Mouse (Mus musculus) heart, adult 2 months (tissue): ENCODE data around the gene Zfp131. TPM values are rescaled to one million over a fixed set of nuclear protein-coding genes. Genes with fewer than 3 reads are reported as not detected.
"Not testable (repeated sequence)": the region's sequence is repeated elsewhere in the genome, so short reads cannot be mapped to it uniquely, and the experiment has no call there.

Experiments
- DNase-seq, 2 experiments: peaks; one replicate each; pipeline ENCODE4 v3.0.0; 2021
- H3K27ac ChIP-seq: fragments of 200-600 bp; 2 replicates; pipeline ENCODE4 v1.8.1; 2022
- H3K27me3 ChIP-seq: fragments of 200-500 bp; 2 replicates; pipeline ENCODE4 v1.6.1; 2012; ENCODE audit warnings: mild to moderate bottlenecking, low read length, inconsistent platforms, mixed read lengths; ENCODE audit not compliant: control insufficient read depth, insufficient read depth
- H3K36me3 ChIP-seq: fragments of 200-500 bp; 2 replicates; pipeline ENCODE4 v1.6.1; 2012; ENCODE audit warnings: low read length, inconsistent platforms; ENCODE audit not compliant: control insufficient read depth, insufficient read depth
- H3K4me1 ChIP-seq: fragments of 200-500 bp; 2 replicates; pipeline ENCODE4 v1.6.1; 2011; ENCODE audit warnings: low read length; ENCODE audit not compliant: control insufficient read depth, insufficient read depth
- H3K4me3 ChIP-seq: fragments of 200-600 bp; 2 replicates; pipeline ENCODE4 v1.8.1; 2022
- H3K79me2 ChIP-seq: fragments of 200-500 bp; replicated peaks from 2 replicates; pipeline ENCODE4 v1.6.1; 2012; ENCODE audit warnings: mild to moderate bottlenecking, inconsistent platforms, low read length, moderate library complexity, mixed read lengths; ENCODE audit not compliant: control insufficient read depth, insufficient read depth
- H3K9ac ChIP-seq: fragments of 200-500 bp; 2 replicates; pipeline ENCODE4 v1.6.1; 2012; ENCODE audit warnings: low read depth, mild to moderate bottlenecking, control low read depth, inconsistent platforms, low read length, mixed read lengths
- CTCF ChIP-seq: fragments of 200-600 bp; IDR thresholded peaks from 2 replicates; pipeline ENCODE4 v1.8.1; 2022; ENCODE audit warnings: antibody characterized with exemption, mild to moderate bottlenecking, moderate library complexity
- EP300 ChIP-seq: fragments of 200-500 bp; IDR thresholded peaks from 2 replicates; pipeline ENCODE4 v1.6.1; 2011; ENCODE audit warnings: low read depth, low read length, control low read depth; ENCODE audit not compliant: insufficient read depth
- POLR2A ChIP-seq: fragments of 200-500 bp; IDR thresholded peaks from 2 replicates; pipeline ENCODE4 v1.6.1; 2011; ENCODE audit warnings: mild to moderate bottlenecking, low read depth, low read length, control low read depth; ENCODE audit not compliant: insufficient read depth
- WGBS: fragments of 180-500 bp; shearing (Covaris S2); methylation state at CpG from one replicate; pipeline ENCODE4 v1.1.7; 2018; 5-methylcytosine and 5-hydroxymethylcytosine counted together
- intact Hi-C: fragments of 180-260 bp; cut with DNase I; formaldehyde crosslinking; loops from one replicate; pipeline ENCODE4 v1.15.1; 2025
- long read RNA-seq: library from polyadenylated mRNA; stranded (forward); transcript quantifications from one replicate; pipeline ENCODE4 v2.0.0, GENCODE M21; 2021
- polyA plus RNA-seq: library from polyadenylated mRNA; depleted of rRNA; stranded (reverse); fragments of >200 nt; gene quantifications from 2 replicates; pipeline ENCODE4 v1.2.3, GENCODE M21; 2012; rRNA removed
- total RNA-seq, 2 experiments: library from RNA; stranded (reverse); gene quantifications; 2 replicates each; pipeline ENCODE4 v1.2.3; 2021

Zfp131 gene
- total RNA-seq, result 10 to 100 TPM; 18.4 to 18.7 TPM
- polyA plus RNA-seq, result 5.0 and 7.3 TPM in 2 replicates
- long read RNA-seq, partial matches to known transcripts, result 7 of 18 reads
- long read RNA-seq, other reads (novel, unspliced or antisense), result 9 of 18 reads

- intact Hi-C loops, result loop anchor here (2.0 to 5.0 kb wide), 2 partner anchors 34 to 100 kb away; partner anchors contain the start of genes Hmgcs1 and Nim1k
- Histone ChIP-seq H3K27me3 (no peaks in the 10 kb centered on the region), H3K27ac (peak within 1 kb of the TSS; percentile 99), H3K79me2 (no peaks in the 10 kb centered on the region), H3K4me1 (peaks cover 2% of the 10 kb centered on the region), H3K4me3 (peak within 1 kb of the TSS; percentile 81), H3K9ac (peak within 1 kb of the TSS; percentile 94), H3K36me3 (peaks cover 19% of the 10 kb centered on the region)
- DNase-seq, result peak; percentile 95 to 97
- WGBS, result under 1% methylated on average over 75 of the region's 86 CpGs
- TF ChIP-seq POLR2A (peak; percentile 51), EP300 (no peak), CTCF (peak; percentile 34)
These were observed at the start of gene Zfp131 for GRCm38 (mm10) chr13:119790761-119791579. Gene Zfp131 (minus strand): TSS chr13:119790889.

- intact Hi-C loops, H3K36me3 ChIP-seq, H3K4me3 ChIP-seq, DNase-seq, H3K9ac ChIP-seq, H3K4me1 ChIP-seq, H3K27me3 ChIP-seq, H3K27ac ChIP-seq, H3K79me2 ChIP-seq: not testable (repeated sequence)
- 24% methylated on average over 6 of the region's 6 CpGs for WGBS
These were observed 49.3 kb upstream of the Zfp131 start for GRCm38 (mm10) chr13:119839982-119840381.

DNA sequence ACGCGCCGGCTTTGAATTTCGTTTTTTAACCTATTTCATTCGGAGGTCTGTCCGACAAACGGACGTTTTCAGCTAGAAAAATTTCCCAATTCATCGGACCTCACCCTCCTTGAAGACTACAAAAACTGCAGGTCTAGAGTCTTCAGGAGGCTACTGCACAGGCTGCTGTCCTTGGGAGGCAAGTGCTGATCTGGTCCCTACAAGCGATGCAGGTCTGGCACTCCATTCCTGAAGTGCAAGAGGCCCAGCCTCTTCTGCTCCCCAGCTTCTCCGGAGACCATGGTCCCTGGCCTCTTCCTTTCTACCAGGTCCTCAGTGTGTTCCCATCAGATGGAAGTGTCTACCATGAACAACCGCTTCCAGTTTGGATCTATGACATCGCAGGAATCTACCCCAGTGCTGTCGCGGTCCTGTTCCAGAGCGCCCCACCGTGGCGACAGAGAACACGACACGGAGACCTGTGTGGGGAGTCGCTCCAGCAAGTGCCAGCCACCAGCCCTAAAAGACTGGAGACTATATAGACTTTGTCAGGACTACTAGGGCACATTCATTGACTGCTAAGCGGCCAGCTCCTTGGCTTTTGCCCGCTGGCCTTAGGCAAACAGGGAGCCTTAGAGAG, 47.1 kb upstream of the Zfp131 start:
- H3K27me3 ChIP-seq, intact Hi-C loops, H3K79me2 ChIP-seq, H3K4me1 ChIP-seq, H3K4me3 ChIP-seq, H3K36me3 ChIP-seq, H3K27ac ChIP-seq, H3K9ac ChIP-seq: not testable (repeated sequence)
- DNase-seq, result peak; percentile 9 to 27
- WGBS, result 7% methylated on average over 14 of the region's 23 CpGs
- TF ChIP-seq CTCF, result peak; percentile 36

DNA sequence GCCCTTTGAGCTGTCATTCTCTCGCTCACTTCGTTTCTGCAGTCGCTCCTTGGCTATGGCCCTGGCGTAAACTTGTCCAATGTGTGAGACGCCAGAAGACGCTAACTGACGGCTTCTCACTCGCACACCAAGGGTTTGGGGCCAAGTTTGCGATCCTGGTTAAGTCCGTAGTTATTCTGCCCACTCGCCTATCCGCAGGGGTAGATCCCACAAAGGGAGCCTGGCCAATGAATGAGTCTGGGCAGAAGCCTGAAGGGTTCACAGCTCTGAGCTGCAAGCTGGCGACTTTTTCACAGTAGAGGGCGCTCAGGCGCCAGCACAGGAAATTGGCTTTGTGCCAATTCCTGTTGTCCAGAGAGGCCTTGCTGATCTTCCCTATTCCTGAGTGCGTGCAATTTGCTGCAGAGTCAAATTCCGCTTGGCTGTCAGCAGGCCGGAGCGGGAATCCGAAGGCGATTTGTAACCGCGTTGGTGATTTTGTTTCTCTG, 45.7 kb upstream of the Zfp131 start:
- H3K27ac ChIP-seq, H3K79me2 ChIP-seq, intact Hi-C loops, H3K9ac ChIP-seq, H3K36me3 ChIP-seq, H3K4me1 ChIP-seq, H3K27me3 ChIP-seq: not testable (repeated sequence)
- peak; percentile 32 to 42 for DNase-seq
- peak overlapping the region; percentile 16; the same call in 1 of the 2 replicates for H3K4me3 ChIP-seq
- TF ChIP-seq CTCF, result peak; percentile 56
- WGBS, result 9% methylated on average over 23 of the region's 23 CpGs

DNA sequence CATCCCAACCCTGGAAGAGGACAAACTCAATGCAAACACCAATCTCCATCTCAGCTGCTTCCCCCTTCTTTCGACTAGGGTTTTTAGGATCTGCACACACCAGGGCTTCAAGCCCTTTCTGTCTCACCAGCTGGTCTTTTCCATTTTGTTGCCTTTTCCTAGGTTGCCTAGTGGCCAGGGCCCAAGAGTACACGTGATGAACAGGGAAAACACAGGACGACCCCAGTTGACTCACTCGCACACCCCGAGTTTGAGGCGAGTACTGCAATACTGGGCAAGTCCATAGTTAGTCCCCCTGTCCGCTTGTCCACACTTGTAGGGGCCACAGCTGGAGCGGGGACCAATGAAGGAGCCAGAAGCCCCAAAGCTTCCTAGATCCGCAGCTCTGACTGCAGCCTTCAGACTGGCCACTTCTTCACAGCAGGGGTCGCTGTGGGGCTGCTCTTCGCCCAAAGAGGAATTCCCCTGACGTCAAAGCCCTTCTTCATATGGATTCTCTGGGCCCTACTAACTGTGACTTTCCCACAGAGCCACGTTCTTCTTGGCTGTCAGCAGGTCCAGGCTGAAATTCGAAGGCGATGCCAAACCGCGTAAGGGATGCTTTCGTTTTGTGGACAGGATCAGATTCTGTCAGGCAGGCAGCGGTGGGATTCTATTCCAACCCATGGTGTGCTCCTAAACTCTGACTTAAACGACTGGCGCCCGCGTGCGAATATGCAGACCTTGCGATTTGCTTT, 44.8 kb upstream of the Zfp131 start, which contains the start of gene D13Ertd608e:
Gene D13Ertd608e, plus strand, starts transcription at position 687 of the 737 bp plus-strand sequence.
- H3K4me3 ChIP-seq, result peak within 1 kb of the TSS; percentile 16; the same call in 1 of the 2 replicates
- H3K4me1 ChIP-seq, intact Hi-C loops, H3K27me3 ChIP-seq, H3K36me3 ChIP-seq, H3K79me2 ChIP-seq, H3K9ac ChIP-seq, H3K27ac ChIP-seq: not testable (repeated sequence)
- peak; percentile 22 to 51 for DNase-seq
- WGBS, result 11% methylated on average over 18 of the region's 25 CpGs
- peak; percentile 61 for TF ChIP-seq CTCF

GRCm38 (mm10) chr13:119830116-119830515, 39.4 kb upstream of the Zfp131 start, which contains the start of gene AF067063:
Gene AF067063 (minus strand): TSS chr13:119830216.
- DNase-seq, intact Hi-C loops, H3K79me2 ChIP-seq, H3K27ac ChIP-seq, H3K36me3 ChIP-seq, H3K4me1 ChIP-seq, H3K27me3 ChIP-seq, H3K4me3 ChIP-seq, H3K9ac ChIP-seq: not testable (repeated sequence)
